Mouse (Mus musculus) retina, embryonic 14.5 days (tissue): Measurements from ENCODE around the gene Pou4f1.
A peak's percentile ranks its signal among the peaks of the same experiment; 100 is the strongest.

Experiments used
- DNase-seq: peaks from one replicate; pipeline ENCODE4 v3.0.0-alpha.2; 2015; ENCODE audit warnings: low spot score

Pou4f1 gene

DNA sequence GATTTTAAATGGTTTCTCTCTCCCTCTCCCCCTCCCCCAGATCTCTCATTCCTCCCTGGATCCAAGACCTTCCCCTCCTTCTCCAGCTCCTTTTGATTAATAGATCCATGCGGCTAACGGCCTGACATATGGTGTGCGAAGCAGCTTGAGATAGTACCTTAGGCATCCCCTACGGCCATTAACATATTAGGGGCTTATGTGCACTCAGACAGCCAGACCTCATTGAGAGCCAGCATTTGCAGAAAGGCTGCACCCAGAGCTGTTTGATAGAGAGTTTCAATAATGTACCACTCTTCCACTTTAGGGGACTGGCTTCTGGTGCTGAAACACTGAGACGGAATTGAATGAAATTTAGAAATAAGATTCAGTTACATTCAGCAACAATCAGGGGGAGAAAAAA lies 10.8 kb downstream of the Pou4f1 start:
- peak; percentile 71 for DNase-seq

DNA sequence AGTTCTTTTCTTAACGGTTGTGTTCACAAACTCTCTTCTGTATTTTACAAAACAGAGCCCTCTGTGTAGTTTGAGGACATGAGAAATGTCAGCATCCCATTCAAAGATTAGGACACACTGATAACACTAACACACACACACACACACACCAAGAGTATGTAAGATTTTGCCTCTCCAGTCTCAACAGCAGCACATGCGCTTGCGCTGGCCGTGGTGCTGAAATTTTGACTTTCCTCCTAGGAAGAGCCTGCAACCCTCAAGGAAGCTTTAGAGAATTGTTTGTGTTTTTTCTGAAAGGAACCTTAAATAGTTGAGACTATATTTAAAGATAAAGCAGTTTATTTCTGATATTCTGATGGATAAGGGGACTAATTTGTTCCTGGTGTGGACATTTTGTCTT lies 14.0 kb downstream of the Pou4f1 start:
- DNase-seq, result peak; percentile 79

DNA sequence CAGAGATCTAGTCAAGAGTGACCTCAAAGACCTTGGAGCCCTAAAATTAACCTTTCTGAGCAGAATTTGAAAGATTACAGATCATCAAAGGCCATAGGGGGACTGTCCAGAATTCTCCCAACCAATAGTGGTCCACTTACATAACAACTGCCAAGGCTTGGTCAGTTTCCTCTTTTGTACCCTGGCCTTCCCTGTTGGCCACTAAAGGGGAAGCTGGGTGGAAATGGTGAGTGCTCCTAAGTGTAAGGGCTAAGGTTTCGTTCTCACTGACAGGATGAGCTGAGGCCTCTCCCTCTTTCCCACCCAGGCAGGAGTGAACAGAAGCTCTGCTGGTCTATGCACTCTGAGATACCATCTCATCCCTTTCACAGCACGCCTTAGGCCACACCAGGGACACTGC lies 33.5 kb downstream of the Pou4f1 start:
- DNase-seq, result no peak

GRCm38 (mm10) chr14:104430819-104431218 lies 37.0 kb downstream of the Pou4f1 start:
- DNase-seq, result no peak

- DNase-seq, result peak; percentile 17
Measured at GRCm38 (mm10) chr14:104423688-104424470, 43.9 kb downstream of the Pou4f1 start.
